Mouse (Mus musculus): Measurements from ENCODE around the gene Slc44a2.

Slc44a2 gene

GRCm38 (mm10) chr9:21333523-21333922 is 13.0 kb downstream of the Slc44a2 start:
- peak; percentile 45 for DNase-seq (ENCODE audit: low read depth)

GRCm38 (mm10) chr9:21334747-21335146 is 14.2 kb downstream of the Slc44a2 start:
- DNase-seq (ENCODE audit: low read depth): no peak

GRCm38 (mm10) chr9:21335391-21335790 is 14.9 kb downstream of the Slc44a2 start:
- peak; percentile 36 for DNase-seq (ENCODE audit: low read depth)

GRCm38 (mm10) chr9:21336491-21336890 is 16.0 kb downstream of the Slc44a2 start:
- DNase-seq (ENCODE audit: low read depth): no peak

GRCm38 (mm10) chr9:21337652-21338051 is 17.2 kb downstream of the Slc44a2 start:
- DNase-seq (ENCODE audit: low read depth): no peak

GRCm38 (mm10) chr9:21340411-21340810 is 19.9 kb downstream of the Slc44a2 start:
- DNase-seq (ENCODE audit: low read depth): peak; percentile 54

GRCm38 (mm10) chr9:21346627-21347365 is 26.3 kb downstream of the Slc44a2 start:
- no peak for DNase-seq (ENCODE audit: low read depth)

GRCm38 (mm10) chr9:21348152-21348551 is 27.7 kb downstream of the Slc44a2 start:
- DNase-seq (ENCODE audit: low read depth): no peak

- DNase-seq (ENCODE audit: low read depth): peak; percentile 60
Observed at GRCm38 (mm10) chr9:21351178-21351577, 30.7 kb downstream of the Slc44a2 start.

GRCm38 (mm10) chr9:21351702-21352377 is 31.3 kb downstream of the Slc44a2 start:
- no peak for DNase-seq (ENCODE audit: low read depth)

GRCm38 (mm10) chr9:21352463-21353372 is 32.2 kb downstream of the Slc44a2 start:
- DNase-seq (ENCODE audit: low read depth): no peak

- DNase-seq (ENCODE audit: low read depth): no peak
Observed at GRCm38 (mm10) chr9:21353373-21353686, 32.8 kb downstream of the Slc44a2 start.

- no peak for DNase-seq (ENCODE audit: low read depth)
Observed at GRCm38 (mm10) chr9:21354796-21355195, 34.3 kb downstream of the Slc44a2 start.

GRCm38 (mm10) chr9:21356981-21357718 is 36.7 kb downstream of the Slc44a2 start:
- DNase-seq (ENCODE audit: low read depth): peak; percentile 84

- DNase-seq (ENCODE audit: low read depth): peak; percentile 78
Observed at GRCm38 (mm10) chr9:21366541-21367220, 46.2 kb downstream of the Slc44a2 start.

- peak; percentile 99 for DNase-seq (ENCODE audit: low read depth)
Observed at GRCm38 (mm10) chr9:21367357-21368111, 47.0 kb downstream of the Slc44a2 start, which contains the start of gene Ilf3. Gene Ilf3 (plus strand): TSS chr9:21367871.

- peak; percentile 86 for DNase-seq (ENCODE audit: low read depth)
Observed at GRCm38 (mm10) chr9:21368131-21368584, 47.7 kb downstream of the Slc44a2 start.

GRCm38 (mm10) chr9:21369080-21369479 is 48.6 kb downstream of the Slc44a2 start:
- no peak for DNase-seq (ENCODE audit: low read depth)

GRCm38 (mm10) chr9:21370876-21371275 is 50.4 kb downstream of the Slc44a2 start:
- no peak for DNase-seq (ENCODE audit: low read depth)

GRCm38 (mm10) chr9:21372508-21372907 is 52.0 kb downstream of the Slc44a2 start:
- no peak for DNase-seq (ENCODE audit: low read depth)
